Mouse (Mus musculus) bone marrow, adult 2 months (tissue): ENCODE data around the gene Ep400. TPM values are rescaled to one million over a fixed set of nuclear protein-coding genes. Genes with fewer than 3 reads are reported as not detected.
"Not testable (repeated sequence)": the region's sequence is repeated elsewhere in the genome, so short reads cannot be mapped to it uniquely, and the experiment has no call there.

Source experiments
- H3K27ac ChIP-seq: fragments of 200-500 bp; 2 replicates; pipeline ENCODE4 v1.5.1; 2012; ENCODE audit warnings: low read depth, mild to moderate bottlenecking, control low read depth, inconsistent platforms, low read length; ENCODE audit not compliant: control insufficient read depth, poor library complexity, insufficient read depth
- H3K4me1 ChIP-seq: fragments of 200-500 bp; 2 replicates; pipeline ENCODE4 v1.6.1; 2011; ENCODE audit warnings: low read length; ENCODE audit not compliant: control insufficient read depth, insufficient read depth
- H3K4me3 ChIP-seq: fragments of 200-500 bp; replicated peaks from 2 replicates; pipeline ENCODE3; 2011; ENCODE audit warnings: mild to moderate bottlenecking, low read depth, low read length, control low read depth; ENCODE audit not compliant: control insufficient read depth
- CTCF ChIP-seq: fragments of 200-500 bp; IDR thresholded peaks from 2 replicates; pipeline ENCODE4 v1.5.1; 2011; ENCODE audit warnings: low read length, control low read depth; ENCODE audit not compliant: control insufficient read depth, insufficient read depth
- POLR2A ChIP-seq: fragments of 200-500 bp; IDR thresholded peaks from 2 replicates; pipeline ENCODE4 v1.6.1; 2011; ENCODE audit warnings: low read depth, mild to moderate bottlenecking, control low read depth, low read length, borderline replicate concordance; ENCODE audit not compliant: control insufficient read depth
- WGBS: fragments of 180-500 bp; shearing (Covaris S2); methylation state at CpG from one replicate; pipeline ENCODE4 v1.1.7; 2018; 5-methylcytosine and 5-hydroxymethylcytosine counted together
- polyA plus RNA-seq: library from polyadenylated mRNA; stranded (reverse); fragments of >200 nt; gene quantifications from 2 replicates; pipeline ENCODE4 v1.2.4, GENCODE M21; 2011; ENCODE audit warnings: low replicate concordance; ENCODE audit not compliant: missing spikeins, insufficient read depth, insufficient read length

Gene Ep400
- polyA plus RNA-seq, 1 experiment, result 45.0 TPM

DNA sequence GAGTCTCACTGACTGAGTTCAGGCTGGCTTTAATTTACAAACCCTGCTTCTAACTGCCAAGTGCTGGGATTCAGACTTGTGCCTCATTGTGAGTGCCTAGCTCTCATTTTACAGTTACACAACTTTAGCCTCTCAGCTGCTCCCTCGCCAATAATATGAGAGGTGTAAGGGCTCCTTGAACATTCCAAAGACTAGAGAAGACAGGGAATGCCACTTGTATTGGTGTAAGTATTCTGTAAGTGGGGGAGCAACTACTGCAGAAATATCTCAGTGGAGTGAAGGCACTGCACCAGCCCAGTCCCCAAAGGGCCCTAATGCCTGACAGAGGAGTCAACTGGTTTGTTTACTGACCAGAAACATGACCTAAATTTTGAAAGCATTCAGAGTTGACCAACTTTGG is 42.7 kb downstream of the Ep400 start:
- no peaks in the 10 kb centered on the region for H3K4me1 ChIP-seq
- no peak overlapping the region for H3K27ac ChIP-seq
- 76% methylated on average over 1 of the region's 1 CpGs for WGBS
- TF ChIP-seq POLR2A, result no peak
- no peak for TF ChIP-seq CTCF
- H3K4me3 ChIP-seq, result no peak overlapping the region

DNA sequence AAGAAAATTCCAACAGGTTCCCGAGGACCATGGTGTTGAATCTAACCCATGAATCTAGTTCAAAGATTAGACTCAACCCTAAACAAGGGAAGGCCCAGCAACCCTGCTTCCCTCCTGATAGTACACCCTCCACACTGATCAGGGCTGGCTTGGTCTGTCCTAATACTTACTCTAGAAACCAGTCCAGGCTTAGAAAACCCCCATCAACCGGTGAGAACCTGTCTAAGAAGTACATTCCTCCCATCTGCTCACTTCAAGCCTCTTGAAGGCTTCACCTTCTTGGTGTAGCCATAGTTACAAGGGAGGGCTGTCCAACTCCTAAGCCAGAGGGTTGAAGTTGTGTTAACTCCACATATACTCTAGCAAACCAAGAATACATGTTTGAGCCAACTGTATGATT is 47.0 kb downstream of the Ep400 start:
- no peaks in the 10 kb centered on the region for H3K4me1 ChIP-seq
- WGBS, result 86% methylated on average over 2 of the region's 2 CpGs

DNA sequence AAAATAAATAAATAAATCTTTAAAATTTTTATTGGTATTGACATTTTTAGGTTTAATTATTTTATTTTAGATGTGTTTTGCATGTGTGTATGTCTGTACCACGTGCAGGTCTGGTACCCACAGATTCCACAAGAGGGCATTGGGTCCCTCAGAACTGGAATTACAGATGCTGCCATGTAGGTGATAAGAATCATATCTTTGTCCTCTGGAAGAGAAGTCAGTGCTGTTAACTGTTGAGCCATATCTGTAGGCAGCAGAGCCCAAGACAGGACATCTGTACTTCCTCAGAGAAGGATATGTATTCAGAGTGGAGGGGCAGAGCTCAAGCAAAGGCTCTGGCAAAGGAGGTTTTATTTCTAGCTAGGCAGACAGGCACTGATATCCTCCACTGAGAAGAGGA is 49.1 kb downstream of the Ep400 start:
- H3K4me1 ChIP-seq, H3K4me3 ChIP-seq, H3K27ac ChIP-seq: not testable (repeated sequence)
- WGBS, result 76% methylated on average over 1 of the region's 1 CpGs

More for the DNA sequence above, 47.0 kb downstream of the Ep400 start:
- no peak for TF ChIP-seq CTCF
- TF ChIP-seq POLR2A, result no peak
- no peak overlapping the region for H3K4me3 ChIP-seq
- H3K27ac ChIP-seq, result no peak overlapping the region

DNA sequence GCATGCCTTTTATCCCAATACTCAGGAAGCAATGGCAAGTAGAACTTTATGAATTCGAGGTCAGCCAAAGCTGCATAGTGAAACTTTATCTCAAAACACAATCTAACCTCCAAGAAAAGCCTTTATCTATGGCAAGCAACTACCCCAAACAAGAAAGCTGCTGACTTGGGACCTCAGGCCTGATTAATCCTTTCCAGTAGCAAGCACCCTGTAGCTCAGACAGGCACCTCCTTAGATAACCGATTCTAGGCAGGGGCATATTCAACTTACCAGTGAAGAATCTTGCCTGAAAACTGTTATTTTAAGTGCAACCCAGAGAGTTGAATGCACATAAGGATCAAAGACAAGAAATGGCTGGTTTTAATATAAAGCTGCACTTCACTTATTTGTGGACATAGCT is 59.1 kb downstream of the Ep400 start:
- Histone ChIP-seq H3K27ac (no peak overlapping the region), H3K4me3 (no peak overlapping the region), H3K4me1 (no peaks in the 10 kb centered on the region)
- TF ChIP-seq POLR2A (no peak), CTCF (no peak)
- 55% methylated on average over 2 of the region's 2 CpGs for WGBS

DNA sequence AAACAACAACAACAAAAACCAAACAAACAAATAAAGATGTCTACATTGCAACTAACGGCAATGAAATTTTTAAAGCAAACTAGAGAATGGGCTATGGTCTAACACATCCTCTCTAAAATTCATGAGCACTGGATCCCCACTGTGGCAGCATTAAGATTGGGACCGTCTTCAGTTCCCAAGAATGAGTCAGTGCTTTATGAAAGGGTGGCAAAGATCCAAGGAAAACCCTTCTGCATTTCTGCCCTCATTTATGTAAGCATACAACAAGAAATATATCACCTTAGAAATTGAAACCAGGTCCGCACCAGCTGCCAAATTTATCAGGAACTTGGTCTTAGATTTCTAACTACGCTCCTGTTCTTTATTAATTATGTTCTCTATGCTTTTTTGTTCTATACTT is 61.3 kb downstream of the Ep400 start:
- Histone ChIP-seq H3K27ac (no peak overlapping the region), H3K4me3 (no peak overlapping the region), H3K4me1 (no peaks in the 10 kb centered on the region)
- 92% methylated on average over 4 of the region's 4 CpGs for WGBS
- TF ChIP-seq CTCF (no peak), POLR2A (no peak)

DNA sequence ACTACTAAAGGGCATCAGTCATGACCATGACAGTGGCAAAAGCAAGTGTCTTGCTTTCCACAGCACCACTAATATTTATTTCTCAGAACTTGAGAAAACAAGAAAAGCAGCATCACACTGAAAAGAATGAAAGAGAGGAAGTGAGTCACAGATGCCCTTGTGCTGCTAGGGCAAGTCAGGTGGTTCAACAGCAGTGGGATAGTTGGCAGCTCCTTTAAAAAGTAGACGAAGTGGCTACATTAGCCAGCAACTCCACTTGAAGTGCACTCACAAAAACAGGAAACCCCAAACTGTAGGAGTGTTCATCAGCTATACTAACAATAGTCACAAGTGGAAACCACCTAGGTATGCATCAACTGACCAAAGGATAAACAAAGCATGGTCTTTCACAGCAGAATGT is 66.5 kb downstream of the Ep400 start:
- no peak for TF ChIP-seq CTCF
- no peak for TF ChIP-seq POLR2A
- 15% methylated on average over 1 of the region's 1 CpGs for WGBS
- Histone ChIP-seq H3K4me3 (no peak overlapping the region), H3K27ac (no peak overlapping the region), H3K4me1 (no peaks in the 10 kb centered on the region; the same call in 1 of the 2 replicates)

DNA sequence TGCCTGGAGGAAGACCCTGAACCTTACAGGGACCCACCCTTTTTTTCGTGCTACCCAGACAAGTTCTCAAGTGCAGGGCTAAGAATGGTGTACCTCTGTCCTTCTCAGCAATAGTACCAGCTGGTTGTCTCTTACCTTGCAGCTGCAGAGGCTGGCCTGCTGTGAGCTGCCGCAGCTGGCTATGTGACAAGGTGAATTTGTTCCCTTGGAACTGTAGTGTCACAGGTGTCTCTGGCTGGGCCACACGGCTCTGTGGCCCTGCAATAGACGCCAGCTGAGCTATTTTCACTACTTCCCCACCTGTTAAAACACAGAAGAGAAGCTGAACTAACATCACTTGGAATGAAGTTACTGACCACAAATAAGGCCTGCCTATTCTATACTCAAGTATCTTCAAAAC is 71.9 kb downstream of the Ep400 start:
- WGBS, result 84% methylated on average over 4 of the region's 4 CpGs
- H3K4me1 ChIP-seq, result no peaks in the 10 kb centered on the region; the same call in 1 of the 2 replicates

DNA sequence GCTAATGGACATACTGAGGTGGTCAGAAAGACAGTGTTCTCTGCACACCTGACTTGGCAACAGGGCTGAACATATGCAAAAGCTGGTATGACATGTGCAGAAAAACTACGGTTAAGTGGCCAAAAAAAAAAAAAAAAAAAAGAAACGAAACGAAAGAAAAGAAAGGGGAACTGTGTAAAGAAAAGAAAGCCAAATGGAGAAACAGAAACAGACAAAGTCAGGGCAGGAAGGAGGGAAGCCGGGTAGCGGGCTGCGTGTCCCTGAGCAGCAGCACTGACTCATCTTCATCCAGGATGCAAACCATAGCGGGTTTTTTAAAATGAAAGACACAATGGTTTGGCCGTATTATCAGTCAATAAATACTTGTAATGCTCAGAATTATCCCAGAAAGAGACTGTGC is 88.5 kb downstream of the Ep400 start:
- no peak overlapping the region for H3K27ac ChIP-seq

More for the DNA sequence above, 71.9 kb downstream of the Ep400 start:
- TF ChIP-seq CTCF (no peak), POLR2A (no peak)
- no peak overlapping the region for H3K27ac ChIP-seq
- no peak overlapping the region for H3K4me3 ChIP-seq

DNA sequence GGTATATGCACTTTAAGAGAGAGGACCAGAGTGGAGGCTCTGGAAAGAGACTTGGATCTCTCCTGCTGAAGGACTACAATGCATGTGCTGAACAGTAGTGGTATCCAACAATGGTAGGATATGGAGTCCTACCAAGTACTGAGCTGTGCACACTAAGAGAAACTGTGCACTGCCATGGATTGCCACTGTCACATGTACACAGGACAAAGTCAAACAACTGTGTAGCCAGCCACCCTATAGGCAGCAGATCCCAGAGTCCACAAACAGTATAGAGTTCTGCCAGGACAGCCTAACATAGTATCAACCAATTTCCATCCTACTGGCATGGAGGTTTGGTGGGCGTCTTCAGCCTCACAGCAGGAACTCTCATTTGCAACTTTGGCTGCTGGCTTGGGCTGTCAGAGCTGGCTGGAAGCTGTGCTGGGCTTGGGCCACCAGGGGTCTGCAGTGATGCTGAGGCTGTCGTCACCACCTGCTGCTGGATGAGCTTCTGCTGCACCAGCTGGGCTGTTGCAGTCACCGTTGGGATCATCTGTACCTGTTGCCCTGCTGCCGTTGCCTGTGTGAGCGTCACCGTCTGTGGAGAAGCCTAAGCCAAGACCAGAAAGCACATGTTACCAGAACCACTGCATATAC is 104.9 kb downstream of the Ep400 start:
- no peak overlapping the region for H3K27ac ChIP-seq
- TF ChIP-seq CTCF, result no peak
- TF ChIP-seq POLR2A, result no peak
- H3K4me3 ChIP-seq, result no peak overlapping the region
- WGBS, result 87% methylated on average over 6 of the region's 6 CpGs
- no peaks in the 10 kb centered on the region; the same call in 1 of the 2 replicates for H3K4me1 ChIP-seq

More for the DNA sequence above, 88.5 kb downstream of the Ep400 start:
- TF ChIP-seq CTCF, result no peak
- TF ChIP-seq POLR2A, result no peak
- Histone ChIP-seq H3K4me3 (no peak overlapping the region), H3K4me1 (no peaks in the 10 kb centered on the region; the same call in none of the 2 replicates)
- 53% methylated on average over 8 of the region's 8 CpGs for WGBS
